Mouse (Mus musculus) CH12.LX (cell line): ENCODE data around the gene Rgs17. TPM values are rescaled to one million over a fixed set of nuclear protein-coding genes. Genes with fewer than 3 reads are reported as not detected.
A peak's percentile ranks its signal among the peaks of the same experiment; 100 is the strongest.

Experiments used
- DNase-seq: peaks from one replicate; pipeline ENCODE4 v3.0.0-alpha.2; 2013; ENCODE audit errors: extremely low read depth
- H3K27ac ChIP-seq: 2 replicates; pipeline ENCODE4 v1.5.1; 2012; ENCODE audit warnings: low read depth, mild to moderate bottlenecking, control low read depth, moderate library complexity; ENCODE audit not compliant: insufficient read depth
- H3K27me3 ChIP-seq: replicated peaks from 2 replicates; pipeline ENCODE3; 2012; ENCODE audit warnings: inconsistent platforms
- H3K36me3 ChIP-seq, 2 experiments: replicated peaks in 1 of 2; 2 replicates each; pipeline versions ENCODE3 to v1.6.1; 2012; ENCODE audit warnings: inconsistent platforms in 1 of 2, low read length in 1 of 2, mild to moderate bottlenecking in 1 of 2, mixed read lengths in 1 of 2, moderate library complexity in 1 of 2; ENCODE audit not compliant: control insufficient read depth in 1 of 2, insufficient read depth in 1 of 2
- H3K4me1 ChIP-seq, 2 experiments: 2 replicates each; pipeline ENCODE4 v1.6.1; 2012; ENCODE audit warnings: inconsistent platforms in 1 of 2, moderate library complexity in 1 of 2; ENCODE audit not compliant: insufficient read depth in 2 of 2, control insufficient read depth in 1 of 2
- H3K4me2 ChIP-seq: 2 replicates; pipeline ENCODE4 v1.6.1; 2012; ENCODE audit warnings: low read depth, mild to moderate bottlenecking, control low read depth; ENCODE audit not compliant: poor library complexity, insufficient read depth, severe bottlenecking
- H3K4me3 ChIP-seq, 3 experiments: fragments of 150-350 bp in 1 of 3; sonication (generic) in 1 of 3; replicated peaks in 1 of 3; 2 replicates each; pipeline versions ENCODE3 to v1.5.1; 2011 to 2012; ENCODE audit warnings: low read depth in 2 of 3, low read length in 2 of 3, mild to moderate bottlenecking in 2 of 3, moderate library complexity in 2 of 3, control low read depth in 1 of 3, improper control_type of control experiment in 1 of 3, inconsistent platforms in 1 of 3, mixed read lengths in 1 of 3; ENCODE audit not compliant: poor library complexity in 1 of 3
- H3K79me2 ChIP-seq: replicated peaks from 2 replicates; pipeline ENCODE4 v1.6.1; 2012; ENCODE audit warnings: mild to moderate bottlenecking, moderate library complexity; ENCODE audit not compliant: control insufficient read depth, poor library complexity, insufficient read depth, severe bottlenecking; ENCODE audit errors: extremely low read depth
- H3K9ac ChIP-seq: 2 replicates; pipeline ENCODE4 v1.6.1; 2012; ENCODE audit warnings: low read depth, mild to moderate bottlenecking, control low read depth, moderate library complexity; ENCODE audit not compliant: insufficient read depth
- H3K9me3 ChIP-seq: replicated peaks from 2 replicates; pipeline ENCODE3; 2012; ENCODE audit warnings: low read length, inconsistent platforms, mixed read lengths
- BHLHE40 ChIP-seq: IDR thresholded peaks from 2 replicates; pipeline ENCODE4 v1.6.1; 2011; ENCODE audit warnings: mild to moderate bottlenecking, low read depth, low read length, improper control_type of control experiment
- CHD2 ChIP-seq: IDR thresholded peaks from 2 replicates; pipeline ENCODE4 v1.6.1; 2011; ENCODE audit warnings: low read length, improper control_type of control experiment
- CTCF ChIP-seq, 2 experiments: IDR thresholded peaks in 1 of 2; conservative IDR thresholded peaks in 1 of 2; 2 replicates each; pipeline ENCODE4 v1.5.1; 2011 to 2012; ENCODE audit warnings: low read depth in 2 of 2, low read length in 2 of 2, improper control_type of control experiment in 1 of 2, inconsistent platforms in 1 of 2, mild to moderate bottlenecking in 1 of 2, moderate library complexity in 1 of 2
- E2F4 ChIP-seq: IDR thresholded peaks from 2 replicates; pipeline ENCODE4 v1.6.1; 2011; ENCODE audit warnings: low read depth, low read length, improper control_type of control experiment; ENCODE audit not compliant: insufficient replicate concordance
- EP300 ChIP-seq: IDR thresholded peaks from 2 replicates; pipeline ENCODE4 v1.6.1; 2011; ENCODE audit warnings: low read length, improper control_type of control experiment
- IRF4 ChIP-seq: IDR thresholded peaks from 2 replicates; pipeline ENCODE4 v1.6.1; 2014; ENCODE audit warnings: low read depth, mild to moderate bottlenecking, inconsistent platforms, low read length, improper control_type of control experiment
- KAT2A ChIP-seq: IDR thresholded peaks from 2 replicates; pipeline ENCODE4 v1.6.1; 2012; ENCODE audit warnings: low read length, improper control_type of control experiment, inconsistent platforms; ENCODE audit not compliant: insufficient replicate concordance
- MAX ChIP-seq: IDR thresholded peaks from 2 replicates; pipeline ENCODE4 v1.6.1; 2011; ENCODE audit warnings: low read length, improper control_type of control experiment
- MAZ ChIP-seq: IDR thresholded peaks from 2 replicates; pipeline ENCODE4 v1.6.1; 2012; ENCODE audit warnings: low read depth, mild to moderate bottlenecking, inconsistent platforms, low read length, improper control_type of control experiment, moderate library complexity
- MEF2A ChIP-seq: IDR thresholded peaks from 2 replicates; pipeline ENCODE4 v1.6.1; 2014; ENCODE audit warnings: low read depth, mild to moderate bottlenecking, inconsistent platforms, low read length, improper control_type of control experiment, borderline replicate concordance
- MXI1 ChIP-seq: IDR thresholded peaks from 2 replicates; pipeline ENCODE4 v1.6.1; 2011; ENCODE audit warnings: mild to moderate bottlenecking, low read depth, low read length, improper control_type of control experiment
- MYC ChIP-seq: IDR thresholded peaks from 2 replicates; pipeline ENCODE4 v1.6.1; 2011; ENCODE audit warnings: low read depth, mild to moderate bottlenecking, improper control_type of control experiment, low read length
- NELFE ChIP-seq: IDR thresholded peaks from 2 replicates; pipeline ENCODE4 v1.6.1; 2011; ENCODE audit warnings: low read depth, low read length, improper control_type of control experiment
- NRF1 ChIP-seq: IDR thresholded peaks from 2 replicates; pipeline ENCODE4 v1.6.1; 2014; ENCODE audit warnings: low read depth, mild to moderate bottlenecking, inconsistent platforms, low read length, improper control_type of control experiment, moderate library complexity
- PAX5 ChIP-seq: IDR thresholded peaks from 2 replicates; pipeline ENCODE4 v1.6.1; 2012; ENCODE audit warnings: low read length, inconsistent platforms, mixed read lengths
- POLR2A ChIP-seq: IDR thresholded peaks from 2 replicates; pipeline ENCODE4 v1.6.1; 2011; ENCODE audit warnings: low read depth, mild to moderate bottlenecking, improper control_type of control experiment, low read length
- RAD21 ChIP-seq: IDR thresholded peaks from 2 replicates; pipeline ENCODE4 v1.6.1; 2011; ENCODE audit warnings: low read depth, mild to moderate bottlenecking, low read length, improper control_type of control experiment, moderate library complexity
- SIN3A ChIP-seq: IDR thresholded peaks from 2 replicates; pipeline ENCODE4 v1.6.1; 2012; ENCODE audit warnings: low read length, improper control_type of control experiment, inconsistent platforms
- SMC3 ChIP-seq: IDR thresholded peaks from 2 replicates; pipeline ENCODE4 v1.6.1; 2011; ENCODE audit warnings: low read depth, low read length, improper control_type of control experiment
- TBP ChIP-seq: conservative IDR thresholded peaks from 2 replicates; pipeline ENCODE4 v1.6.1; 2011; ENCODE audit warnings: low read depth, low read length, improper control_type of control experiment
- UBTF ChIP-seq: IDR thresholded peaks from 2 replicates; pipeline ENCODE4 v1.6.1; 2012; ENCODE audit warnings: low read depth, mild to moderate bottlenecking, inconsistent platforms, low read length, improper control_type of control experiment, moderate library complexity
- USF1 ChIP-seq: IDR thresholded peaks from 2 replicates; pipeline ENCODE4 v1.6.1; 2014; ENCODE audit warnings: low read depth, mild to moderate bottlenecking, inconsistent platforms, low read length, improper control_type of control experiment
- USF2 ChIP-seq: conservative IDR thresholded peaks from 2 replicates; pipeline ENCODE4 v1.6.1; 2011; ENCODE audit warnings: low read depth, low read length, improper control_type of control experiment
- ZC3H11A ChIP-seq: IDR thresholded peaks from 2 replicates; pipeline ENCODE4 v1.6.1; 2012; ENCODE audit warnings: low read depth, mild to moderate bottlenecking, inconsistent platforms, low read length, improper control_type of control experiment
- ZKSCAN1 ChIP-seq: IDR thresholded peaks from 2 replicates; pipeline ENCODE4 v1.6.1; 2012; ENCODE audit warnings: low read depth, inconsistent platforms, low read length, improper control_type of control experiment, borderline replicate concordance
- dilution Hi-C: fragments of 300-500 bp; cut with MboI; formaldehyde crosslinking; loops from 2 replicates; pipeline ENCODE4 v1.14.3; 2020; ENCODE audit warnings: low sequenced_read_pairs; ENCODE audit not compliant: extremely low pct_unique_long_range_greater_than_20kb, extremely low pct_ligation_motif_present
- in situ Hi-C: fragments of 300-500 bp; cut with MboI; formaldehyde crosslinking; loops from 3 replicates; pipeline ENCODE4 v1.14.3; 2019; ENCODE audit warnings: low sequenced_read_pairs, low pct_ligation_motif_present, low pct_unique_long_range_greater_than_20kb, mixed read lengths
- polyA plus RNA-seq: library from polyadenylated mRNA; unstranded; fragments of >175 nt; gene quantifications from 2 replicates; pipeline ENCODE4 v1.2.1, GENCODE M21; 2012; ENCODE audit warnings: low read depth; ENCODE audit not compliant: insufficient read length
- total RNA-seq, 2 experiments: library from RNA; depleted of rRNA; stranded (reverse); fragments of 300-350 nt in 1 of 2; fragments of >200 nt in 1 of 2; gene quantifications; 2 replicates each; pipeline ENCODE4 v1.2.3; 2012 to 2014

The Rgs17 gene
- total and polyA plus RNA-seq, 3 experiments = not detected

GRCm38 (mm10) chr10:5804691-5805156, 117.5 kb downstream of the Rgs17 start:
- TF ChIP-seq BHLHE40 (no peak; the same call in 1 of the 2 replicates), MEF2A (no peak), SIN3A (no peak), POLR2A (no peak), RAD21 (no peak), E2F4 (peak; percentile 60; the same call in 1 of the 2 replicates), MAX (no peak), CHD2 (no peak), NELFE (no peak), SMC3 (no peak), MXI1 (peak; percentile 52), ZC3H11A (no peak), UBTF (no peak), CTCF (conservative IDR thresholded peaks at IDR 0.05 in 1 of 2, IDR thresholded peaks at IDR 0.05 in 1 of 2; ENCODE audit: low read depth in 2 of 2, low read length in 2 of 2) (no peak), NRF1 (no peak), MAZ (no peak), USF1 (no peak), KAT2A (0 out of 2 replicates have a peak, but pooled peaks have one; percentile 26), IRF4 (0 out of 2 replicates have a peak, but pooled peaks have one; percentile 7), ZKSCAN1 (no peak), PAX5 (no peak), USF2 (no peak)
- Histone ChIP-seq H3K27me3 (no peaks in the 10 kb centered on the region), H3K4me3 (peak overlapping the region; percentile 66 to 82 (median 76)), H3K9me3 (no peaks in the 10 kb centered on the region), H3K27ac (peak overlapping the region; percentile 60; the same call in 1 of the 2 replicates), H3K9ac (peak overlapping the region; percentile 68), H3K36me3 (peaks cover 25 to 32% of the 10 kb centered on the region in 2 experiments), H3K4me1 (peaks cover 3 to 37% of the 10 kb centered on the region in 2 experiments), H3K4me2 (peak overlapping the region; percentile 75), H3K79me2 (peaks cover 45% of the 10 kb centered on the region)
- DNase-seq = peak; percentile 32
- dilution Hi-C loops (no loop called here), in situ Hi-C loops (loop anchor here (25.0 kb wide), 1 partner anchor 1258 kb away; the partner anchor contains the start of gene Ipcef1)

- peaks cover 29 to 35% of the 10 kb centered on the region in 2 experiments for H3K36me3 ChIP-seq
- peak overlapping the region; percentile 47; the same call in 1 of the 2 replicates for H3K4me2 ChIP-seq
- peaks cover 3 to 37% of the 10 kb centered on the region in 2 experiments for H3K4me1 ChIP-seq
- H3K4me3 ChIP-seq = peak overlapping the region; percentile 66 to 76 (median 68)
- H3K9me3 ChIP-seq = no peaks in the 10 kb centered on the region
- DNase-seq = peak; percentile 30
- in situ Hi-C loops = loop anchor here (25.0 kb wide), 1 partner anchor 1259 kb away; the partner anchor contains the start of gene Ipcef1
- dilution Hi-C loops = no loop called here
- H3K79me2 ChIP-seq = peaks cover 45% of the 10 kb centered on the region
- H3K9ac ChIP-seq = peak overlapping the region; percentile 68
- TF ChIP-seq MYC (peak; percentile 90), MAX (peak; percentile 57), EP300 (peak; percentile 14; the same call in 1 of the 2 replicates), MXI1 (peak; percentile 52; the same call in 1 of the 2 replicates), TBP (no peak), ZKSCAN1 (no peak), BHLHE40 (no peak), CHD2 (peak; percentile 59; the same call in 1 of the 2 replicates)
- no peak overlapping the region for H3K27ac ChIP-seq
- H3K27me3 ChIP-seq = no peaks in the 10 kb centered on the region
Measured at GRCm38 (mm10) chr10:5803739-5804138, 118.5 kb downstream of the Rgs17 start.
